Mouse (Mus musculus) brain, embryonic 14.5 days (tissue): ENCODE results near the gene Slc25a41. TPM values are rescaled to one million over a fixed set of nuclear protein-coding genes. Genes with fewer than 3 reads are reported as not detected.
A peak's percentile ranks its signal among the peaks of the same experiment; 100 is the strongest.

Experiments
- DNase-seq: peaks from one replicate; pipeline ENCODE4 v3.0.0-alpha.2; 2011; ENCODE audit warnings: low read depth
- CTCF ChIP-seq: fragments of 200-500 bp; IDR thresholded peaks from 2 replicates; pipeline ENCODE4 v1.5.1; 2012; ENCODE audit warnings: inconsistent platforms, mild to moderate bottlenecking, moderate library complexity, borderline replicate concordance; ENCODE audit not compliant: insufficient read depth, insufficient read length; ENCODE audit errors: extremely low read depth
- POLR2A ChIP-seq: fragments of 200-500 bp; IDR thresholded peaks from 2 replicates; pipeline ENCODE4 v1.6.1; 2012; ENCODE audit warnings: mild to moderate bottlenecking, inconsistent platforms, borderline replicate concordance; ENCODE audit not compliant: poor library complexity, insufficient read depth, insufficient read length, severe bottlenecking; ENCODE audit errors: extremely low read depth
- polyA plus RNA-seq: library from polyadenylated mRNA; depleted of rRNA; stranded (reverse); fragments of >200 nt; gene quantifications from 2 replicates; pipeline ENCODE4 v1.2.3, GENCODE M21; 2012

The Slc25a41 gene
- polyA plus RNA-seq, 1 experiment, result 0.12 TPM

DNA sequence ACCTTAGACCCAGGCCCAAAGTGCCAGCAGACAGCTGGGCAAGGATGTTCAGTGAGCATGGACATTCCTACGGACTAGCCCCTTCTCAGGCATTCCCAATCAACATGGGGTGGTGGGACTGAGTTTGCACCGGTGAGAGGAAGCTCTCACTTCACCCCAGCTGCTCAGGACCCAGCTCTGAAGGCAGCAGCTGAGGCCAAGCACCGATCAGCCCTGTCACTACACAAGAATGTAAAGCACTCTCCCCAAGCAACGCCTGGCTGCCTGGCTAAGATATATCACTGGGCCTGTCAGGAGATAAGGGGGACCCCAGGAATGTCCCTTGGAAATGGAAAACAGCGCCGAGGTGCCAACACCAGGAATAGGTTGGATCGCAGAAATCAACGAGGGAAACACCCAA is 40.2 kb downstream of the Slc25a41 start:
- DNase-seq, result no peak
- TF ChIP-seq POLR2A, result no peak
- no peak for TF ChIP-seq CTCF

DNA sequence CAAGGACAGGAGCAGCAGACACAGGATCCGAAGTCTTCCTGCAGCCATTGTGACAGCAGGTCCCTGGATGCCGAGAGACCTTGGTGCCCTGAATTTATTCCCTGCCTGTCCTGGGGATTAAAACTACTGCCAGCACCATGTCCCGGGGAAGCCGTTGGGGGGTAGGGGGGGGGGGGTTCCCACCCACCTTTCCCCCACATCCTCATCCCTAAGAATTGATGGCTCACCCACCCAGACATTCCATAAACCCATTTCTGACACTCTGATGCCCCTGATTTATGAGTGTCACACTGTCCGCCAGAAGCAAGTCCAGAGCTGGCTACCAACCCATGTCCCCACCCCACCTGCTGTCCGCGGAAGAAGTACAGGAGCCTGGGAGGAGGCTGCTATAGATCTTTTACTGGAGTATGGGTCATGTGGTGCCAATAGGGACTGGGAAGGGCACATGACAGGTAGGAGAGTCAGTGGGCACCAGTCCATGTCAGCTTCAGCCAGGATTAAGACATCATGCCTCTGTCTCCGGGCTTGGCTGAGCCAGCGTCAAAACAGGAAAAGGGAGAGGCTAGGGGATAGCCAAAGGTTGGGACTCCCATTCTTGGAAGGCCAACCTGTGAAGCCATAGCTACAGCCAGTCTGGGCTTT is 41.4 kb downstream of the Slc25a41 start, which contains the start of gene Pspn:
Pspn (minus strand) TSS at position 51 of the 642 bp plus-strand sequence.
- no peak for TF ChIP-seq CTCF
- TF ChIP-seq POLR2A, result no peak
- no peak for DNase-seq

DNA sequence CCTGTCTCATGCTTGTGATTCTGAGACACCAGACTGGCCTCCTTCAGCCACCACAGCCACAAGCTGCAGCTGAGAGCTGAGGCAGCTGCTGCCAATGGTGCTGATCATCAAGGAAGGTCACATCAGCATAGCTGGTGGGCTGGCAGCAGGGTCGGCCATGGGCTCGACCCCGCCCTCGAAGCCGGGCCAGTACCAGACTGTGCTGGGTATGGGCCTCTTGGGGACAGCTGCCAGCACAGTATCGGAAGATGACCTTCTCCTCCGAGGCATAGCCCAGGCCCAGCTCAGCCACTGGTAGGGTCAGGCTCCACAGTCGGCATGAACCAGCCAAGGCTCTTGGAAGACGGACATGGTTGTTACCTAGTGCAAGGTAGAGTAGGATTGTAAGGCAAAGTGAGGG is 42.0 kb downstream of the Slc25a41 start:
- TF ChIP-seq POLR2A (no peak), CTCF (no peak)
- no peak for DNase-seq

DNA sequence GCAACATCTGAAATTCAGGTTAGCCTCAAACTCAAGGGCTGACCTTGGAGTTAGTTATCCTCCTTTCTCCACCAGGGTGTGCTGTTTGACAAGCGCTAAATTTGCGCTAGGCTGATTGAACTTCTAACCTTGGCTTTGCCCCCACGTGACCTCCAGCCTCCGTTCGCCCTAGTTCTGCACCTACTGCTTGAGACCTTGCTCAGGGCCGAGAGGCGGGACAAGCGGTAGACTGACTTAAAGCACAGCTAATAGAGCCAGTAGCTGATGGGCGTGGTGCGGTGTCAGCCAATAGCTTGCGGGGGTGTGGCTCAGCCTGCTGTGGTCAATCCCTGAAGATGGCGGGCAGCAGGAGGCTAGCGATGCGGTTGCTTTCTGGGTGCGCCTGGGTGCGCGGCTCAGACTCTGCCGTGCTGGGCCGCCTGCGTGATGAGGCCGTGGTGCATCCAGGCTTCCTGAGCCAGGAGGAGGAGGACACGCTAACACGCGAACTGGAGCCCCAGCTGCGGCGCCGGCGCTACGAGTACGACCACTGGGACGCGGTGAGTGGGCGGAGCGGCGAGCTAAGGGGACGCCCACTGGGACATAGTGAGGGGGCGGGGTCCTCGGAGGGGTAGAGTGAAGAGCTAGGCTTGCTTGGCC is 44.3 kb downstream of the Slc25a41 start, which contains the start of gene Alkbh7:
Alkbh7 (plus strand) TSS at position 311 of the 639 bp plus-strand sequence.
- peak; percentile 98 for DNase-seq
- TF ChIP-seq POLR2A (no peak), CTCF (peak; percentile 63; the same call in 1 of the 2 replicates)

DNA sequence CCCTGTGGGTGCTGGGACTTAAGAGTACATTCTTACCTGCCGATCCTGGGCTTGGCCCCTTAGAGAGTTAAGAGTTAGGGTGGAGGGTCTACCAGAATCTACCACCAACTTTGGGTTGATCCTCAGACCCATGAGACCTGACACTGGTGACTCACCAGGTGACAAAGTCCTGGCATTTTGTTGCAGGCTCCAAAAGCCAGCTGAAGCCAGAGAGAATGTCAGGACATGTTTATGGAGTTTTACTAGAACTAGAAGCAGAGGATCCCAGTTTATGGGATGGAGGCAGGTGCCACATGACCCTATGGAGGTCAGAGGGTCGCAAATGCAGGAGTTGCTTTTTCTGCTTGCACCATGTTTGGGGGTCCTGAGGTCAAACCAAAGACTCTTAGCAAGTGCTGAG is 44.9 kb downstream of the Slc25a41 start:
- DNase-seq, result no peak
- TF ChIP-seq CTCF (no peak), POLR2A (no peak)

DNA sequence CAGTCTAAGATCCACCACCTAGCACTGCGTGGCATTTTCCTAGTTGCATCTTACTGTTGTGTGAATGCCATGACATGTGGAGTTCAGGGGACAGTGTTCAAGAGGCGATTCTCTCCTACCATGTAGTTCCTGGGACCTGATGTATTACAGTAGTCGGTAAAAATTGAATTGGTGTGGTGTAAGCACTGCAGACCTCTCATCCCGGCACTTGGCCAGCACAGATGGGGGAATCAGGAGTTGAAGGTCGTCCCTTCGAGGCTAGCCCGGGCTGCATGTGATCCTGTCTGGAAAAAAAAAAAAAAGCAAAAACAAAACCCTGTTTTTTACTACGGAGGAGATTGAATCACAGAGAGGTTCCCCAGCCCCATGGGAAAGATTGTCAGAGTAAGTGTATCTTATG is 46.4 kb downstream of the Slc25a41 start:
- DNase-seq, result no peak
- TF ChIP-seq POLR2A (no peak), CTCF (no peak)

DNA sequence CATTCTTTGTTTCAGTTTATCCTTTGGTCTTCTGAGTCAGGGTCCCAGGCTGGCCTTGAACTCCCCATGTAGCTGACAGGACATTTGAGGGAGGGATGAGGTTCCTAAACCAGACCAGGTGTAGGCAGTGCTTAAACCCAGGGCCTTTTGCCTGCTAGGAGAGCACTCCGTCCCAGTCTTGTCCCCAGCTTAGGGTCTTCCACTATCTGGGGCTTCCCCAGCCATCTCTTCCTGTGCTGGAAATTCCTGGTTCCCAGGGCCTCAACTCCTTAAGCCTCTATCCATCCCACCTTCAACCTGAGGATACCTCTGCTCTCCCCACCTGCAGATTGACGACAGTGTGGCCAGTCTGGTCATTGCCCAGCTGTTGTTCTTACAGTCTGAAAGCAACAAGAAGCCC is 50.5 kb downstream of the Slc25a41 start:
- no peak for DNase-seq
- no peak for TF ChIP-seq CTCF
- TF ChIP-seq POLR2A, result no peak

DNA sequence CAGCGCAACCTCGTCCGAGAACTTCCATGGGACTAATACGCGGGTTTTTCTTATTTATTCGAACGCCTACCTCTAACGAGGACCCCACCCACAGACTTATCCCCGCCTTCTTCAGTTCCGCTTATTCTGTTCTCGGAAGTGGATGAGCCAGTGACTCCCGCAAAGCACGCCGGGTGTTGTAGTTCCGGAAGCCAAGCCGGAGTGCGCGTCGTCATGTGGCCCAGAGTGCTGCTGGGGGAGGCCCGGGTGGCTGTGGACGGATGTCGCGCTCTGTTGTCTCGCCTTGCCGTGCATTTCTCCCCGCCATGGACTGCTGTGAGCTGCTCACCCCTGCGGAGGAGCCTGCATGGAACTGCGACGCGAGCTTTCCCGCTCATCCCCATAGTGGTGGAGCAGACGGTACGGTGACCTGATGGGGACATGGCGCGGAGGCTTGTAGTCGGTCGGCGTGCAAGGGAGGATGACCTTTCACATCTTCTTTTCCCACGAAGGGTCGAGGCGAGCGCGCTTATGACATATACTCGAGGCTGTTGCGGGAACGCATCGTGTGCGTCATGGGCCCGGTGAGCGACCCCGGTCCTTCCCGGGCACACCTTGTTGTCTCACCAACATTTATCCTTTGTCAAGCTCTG is 51.2 kb downstream of the Slc25a41 start, which contains the start of gene Clpp:
Clpp (plus strand) TSS at position 191 of the 632 bp plus-strand sequence.
- DNase-seq, result peak; percentile 99
- TF ChIP-seq POLR2A, result peak; percentile 88; the same call in 1 of the 2 replicates
- no peak for TF ChIP-seq CTCF

DNA sequence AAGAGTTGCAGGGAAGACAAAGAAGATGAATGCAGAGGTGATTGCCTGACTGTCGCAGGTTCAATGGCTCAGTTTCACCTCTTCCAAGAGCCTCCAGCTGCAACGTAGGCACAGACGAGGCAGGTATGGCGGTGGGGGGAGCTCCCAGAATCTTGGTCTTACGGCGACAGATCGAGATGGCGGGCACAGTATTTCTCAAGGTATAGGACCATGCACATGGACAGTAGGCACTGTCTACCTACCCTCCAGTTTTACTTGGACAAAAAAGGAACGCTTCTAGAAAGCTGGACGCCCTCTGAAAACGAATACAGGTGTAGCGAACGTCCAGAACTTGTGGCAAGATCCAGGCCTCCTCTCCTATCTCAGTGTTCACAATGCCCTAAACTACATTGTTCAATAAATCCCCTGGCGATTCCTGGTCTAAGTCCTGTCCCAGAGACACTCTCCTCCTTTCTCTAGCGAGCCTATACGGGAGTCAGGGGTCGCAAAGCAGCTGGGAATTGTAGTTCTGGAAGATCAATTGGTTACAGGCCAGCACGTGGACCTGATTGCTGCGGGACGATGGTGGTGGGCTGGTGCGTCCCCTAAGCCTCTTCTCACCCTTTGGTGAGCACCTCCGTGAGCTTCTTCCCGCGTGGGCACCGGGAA is 51.9 kb downstream of the Slc25a41 start:
- TF ChIP-seq POLR2A, result peak; percentile 24; the same call in 1 of the 2 replicates
- TF ChIP-seq CTCF, result no peak
- peak; percentile 97 for DNase-seq

DNA sequence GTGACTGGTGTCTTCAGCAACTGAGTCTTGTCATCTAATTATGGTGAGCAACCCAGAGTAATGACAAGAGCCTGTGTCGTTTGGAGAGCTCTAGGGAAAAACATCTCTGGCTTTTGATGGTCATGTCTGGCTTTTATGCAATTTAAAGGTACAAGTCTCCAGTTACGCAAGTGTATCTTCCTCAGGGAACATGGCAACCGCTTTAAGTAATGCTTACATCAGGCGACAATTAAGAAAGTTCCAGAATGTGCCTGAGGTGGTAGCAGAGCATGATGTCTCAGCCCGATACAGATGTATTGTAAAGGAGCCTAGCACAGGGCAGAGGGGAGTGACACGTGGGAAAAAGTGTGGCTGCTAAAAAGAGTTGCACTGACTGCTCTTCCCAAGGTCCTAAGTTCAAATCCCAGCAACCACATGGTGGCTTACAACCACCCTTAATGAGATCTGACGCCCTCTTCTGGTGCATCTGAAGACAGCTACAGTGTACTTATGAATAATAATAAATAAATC is 52.5 kb downstream of the Slc25a41 start:
- no peak for TF ChIP-seq CTCF
- TF ChIP-seq POLR2A, result no peak
- no peak for DNase-seq

DNA sequence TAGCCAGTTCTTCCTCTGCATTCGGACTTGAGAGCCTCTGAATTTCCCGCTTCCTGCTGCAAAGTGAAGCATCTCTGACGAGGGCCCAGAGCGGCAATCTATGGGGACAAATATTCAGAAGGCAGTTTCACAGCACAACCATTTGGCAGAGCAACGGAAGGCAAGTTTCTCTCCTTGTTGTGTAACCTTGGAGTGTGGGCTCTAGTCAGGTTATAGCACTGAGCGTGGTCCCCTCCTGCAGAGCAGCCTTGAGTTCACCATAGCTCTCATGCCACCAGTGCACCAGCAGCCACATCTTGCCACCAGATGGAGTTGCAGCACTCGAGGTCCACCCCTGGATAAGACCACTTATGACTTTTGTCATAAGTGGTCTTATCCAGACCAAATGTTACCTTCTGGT is 53.0 kb downstream of the Slc25a41 start:
- DNase-seq, result no peak
- TF ChIP-seq POLR2A, result no peak
- TF ChIP-seq CTCF, result no peak
